Mouse (Mus musculus) olfactory bulb, adult 2 months (tissue): ENCODE data around the gene 3100002H09Rik. TPM values are rescaled to one million over a fixed set of nuclear protein-coding genes. Genes with fewer than 3 reads are reported as not detected.

Experiments
- H3K27ac ChIP-seq: fragments of 200-500 bp; 2 replicates; pipeline ENCODE4 v1.5.1; 2012; ENCODE audit warnings: low read depth, low read length; ENCODE audit not compliant: insufficient read depth
- H3K4me1 ChIP-seq: fragments of 200-500 bp; 2 replicates; pipeline ENCODE4 v1.6.1; 2012; ENCODE audit warnings: low read length; ENCODE audit not compliant: control insufficient read depth, insufficient read depth
- H3K4me3 ChIP-seq: fragments of 200-500 bp; 2 replicates; pipeline ENCODE4 v1.5.1; 2012; ENCODE audit warnings: mild to moderate bottlenecking, low read depth, low read length, moderate library complexity; ENCODE audit not compliant: insufficient read depth
- CTCF ChIP-seq: fragments of 200-500 bp; IDR thresholded peaks from 2 replicates; pipeline ENCODE4 v1.5.1; 2012; ENCODE audit warnings: low read depth, mild to moderate bottlenecking, low read length, moderate library complexity; ENCODE audit not compliant: insufficient read depth
- POLR2A ChIP-seq: fragments of 200-500 bp; IDR thresholded peaks from 2 replicates; pipeline ENCODE4 v1.6.1; 2012; ENCODE audit warnings: mild to moderate bottlenecking, low read depth, low read length, moderate library complexity; ENCODE audit not compliant: insufficient read depth
- WGBS: fragments of 180-500 bp; shearing (Covaris S2); methylation state at CpG from one replicate; pipeline ENCODE4 v1.1.7; 2018; 5-methylcytosine and 5-hydroxymethylcytosine counted together
- polyA plus RNA-seq: library from polyadenylated mRNA; stranded (reverse); fragments of >200 nt; gene quantifications from 2 replicates; pipeline ENCODE4 v1.2.4, GENCODE M21; 2012; ENCODE audit warnings: low replicate concordance; ENCODE audit not compliant: missing spikeins, insufficient read depth, insufficient read length

Gene 3100002H09Rik
- polyA plus RNA-seq, 1 experiment = not detected

- Histone ChIP-seq H3K4me3 (no peak overlapping the region), H3K4me1 (no peaks in the 10 kb centered on the region), H3K27ac (no peak overlapping the region)
- 55% methylated on average over 8 of the region's 8 CpGs for WGBS
- TF ChIP-seq POLR2A (no peak), CTCF (no peak)
Measured at GRCm38 (mm10) chr4:124646591-124646990, 36.0 kb upstream of the 3100002H09Rik start.

DNA sequence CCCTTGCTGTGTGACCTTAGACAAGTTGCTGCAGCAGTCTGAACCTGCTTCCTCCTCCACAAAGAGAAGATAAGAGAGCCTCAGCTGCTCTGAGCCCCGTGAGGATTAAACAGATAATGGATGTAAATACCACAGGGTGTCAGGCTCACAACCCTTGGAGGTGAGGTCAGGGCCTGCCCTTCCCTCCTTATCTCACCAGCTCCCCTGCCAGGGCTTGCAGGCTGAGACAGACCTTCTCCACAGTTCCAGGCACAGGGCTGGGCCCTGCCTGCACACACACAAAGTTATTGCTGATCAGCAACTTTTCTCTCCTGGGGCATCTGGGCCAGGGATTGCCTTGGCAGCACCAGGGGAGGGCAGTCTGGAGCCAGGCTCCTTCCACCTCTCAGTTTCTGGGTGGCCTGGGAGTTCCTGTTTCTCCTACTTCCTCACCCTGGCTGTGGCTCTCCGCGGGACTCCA lies 34.4 kb upstream of the 3100002H09Rik start:
- TF ChIP-seq CTCF = no peak
- no peak for TF ChIP-seq POLR2A
- Histone ChIP-seq H3K4me1 (no peaks in the 10 kb centered on the region), H3K4me3 (no peak overlapping the region), H3K27ac (no peak overlapping the region)
- 65% methylated on average over 3 of the region's 3 CpGs for WGBS

DNA sequence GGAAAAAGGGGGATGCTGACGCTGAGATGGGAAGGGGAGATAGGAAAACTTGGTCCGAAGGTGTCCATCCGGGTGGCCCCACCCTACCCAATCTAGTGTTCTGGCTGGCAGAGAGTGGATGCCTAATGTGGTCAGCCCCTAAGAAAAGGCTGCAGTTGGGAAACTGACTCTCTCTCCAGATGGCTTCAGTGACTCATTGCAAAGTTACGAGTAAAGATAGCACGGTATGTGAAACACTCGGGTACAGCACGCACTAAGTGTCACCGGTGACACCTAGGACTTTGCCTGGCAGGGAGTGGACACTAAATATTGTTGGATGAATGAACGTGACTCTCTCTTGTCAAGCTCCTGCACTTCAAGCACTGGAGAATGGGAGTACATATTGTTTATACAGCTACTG lies 33.3 kb upstream of the 3100002H09Rik start:
- WGBS = 85% methylated on average over 9 of the region's 9 CpGs
- H3K4me3 ChIP-seq = no peak overlapping the region
- 0 out of 2 replicates have a peak, but pooled peaks cover 4% of the 10 kb centered on the region for H3K4me1 ChIP-seq
- H3K27ac ChIP-seq = no peak overlapping the region
- TF ChIP-seq POLR2A (no peak), CTCF (no peak)

GRCm38 (mm10) chr4:124639715-124640114 lies 29.1 kb upstream of the 3100002H09Rik start:
- 0 out of 2 replicates have a peak, but pooled peaks cover 4% of the 10 kb centered on the region for H3K4me1 ChIP-seq
- TF ChIP-seq POLR2A (no peak), CTCF (no peak)
- 38% methylated on average over 12 of the region's 12 CpGs for WGBS
- H3K4me3 ChIP-seq = no peak overlapping the region
- no peak overlapping the region for H3K27ac ChIP-seq

DNA sequence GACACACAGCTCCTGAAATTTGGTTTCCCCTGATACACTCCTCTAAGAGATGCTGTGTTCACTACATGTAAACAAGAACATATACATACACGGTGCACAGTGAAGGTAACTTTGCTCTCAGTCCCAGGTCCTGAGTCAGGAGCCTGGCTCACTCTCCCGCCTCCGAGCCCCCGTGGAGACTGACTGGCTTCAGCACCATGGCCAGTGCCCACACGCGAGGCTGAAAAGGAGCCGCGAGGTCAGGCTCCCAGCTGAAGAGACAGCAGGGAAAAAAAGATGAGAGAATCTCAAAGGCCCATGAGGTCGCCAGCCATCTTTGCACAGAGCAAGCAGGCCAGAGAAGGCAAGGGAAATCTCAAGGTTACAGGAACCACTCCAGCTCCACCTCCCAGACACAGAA lies 22.7 kb upstream of the 3100002H09Rik start:
- H3K4me1 ChIP-seq = no peaks in the 10 kb centered on the region
- no peak overlapping the region for H3K4me3 ChIP-seq
- no peak for TF ChIP-seq CTCF
- no peak for TF ChIP-seq POLR2A
- 48% methylated on average over 9 of the region's 9 CpGs for WGBS
- no peak overlapping the region for H3K27ac ChIP-seq

DNA sequence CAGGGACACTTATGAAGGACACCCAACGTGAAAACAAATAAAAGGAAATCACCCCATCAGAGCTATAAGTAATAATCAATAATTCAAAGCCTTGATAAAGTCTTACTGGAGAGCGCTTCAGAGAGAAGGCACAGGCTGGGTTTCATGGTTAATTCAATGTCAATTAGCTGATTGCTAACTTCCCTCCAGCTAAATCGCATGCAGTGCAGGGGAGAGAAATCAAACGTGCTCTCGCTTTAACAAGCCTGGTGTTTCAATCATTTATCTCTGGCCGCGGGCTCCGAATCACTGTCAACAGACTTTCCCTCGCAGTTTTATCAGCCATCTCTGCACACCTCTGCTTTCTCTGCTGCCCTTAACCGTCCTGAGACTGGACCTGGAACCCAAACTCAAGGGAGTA lies 22.3 kb upstream of the 3100002H09Rik start:
- TF ChIP-seq POLR2A = no peak
- no peak for TF ChIP-seq CTCF
- no peak overlapping the region for H3K4me3 ChIP-seq
- H3K4me1 ChIP-seq = no peaks in the 10 kb centered on the region
- WGBS = 82% methylated on average over 10 of the region's 10 CpGs
- no peak overlapping the region for H3K27ac ChIP-seq

- Histone ChIP-seq H3K27ac (no peak overlapping the region), H3K4me3 (no peak overlapping the region), H3K4me1 (peaks cover 2% of the 10 kb centered on the region; the same call in 1 of the 2 replicates)
- WGBS = 81% methylated on average over 4 of the region's 4 CpGs
- TF ChIP-seq POLR2A (no peak), CTCF (no peak)
Measured at GRCm38 (mm10) chr4:124631456-124631855, 20.9 kb upstream of the 3100002H09Rik start.

DNA sequence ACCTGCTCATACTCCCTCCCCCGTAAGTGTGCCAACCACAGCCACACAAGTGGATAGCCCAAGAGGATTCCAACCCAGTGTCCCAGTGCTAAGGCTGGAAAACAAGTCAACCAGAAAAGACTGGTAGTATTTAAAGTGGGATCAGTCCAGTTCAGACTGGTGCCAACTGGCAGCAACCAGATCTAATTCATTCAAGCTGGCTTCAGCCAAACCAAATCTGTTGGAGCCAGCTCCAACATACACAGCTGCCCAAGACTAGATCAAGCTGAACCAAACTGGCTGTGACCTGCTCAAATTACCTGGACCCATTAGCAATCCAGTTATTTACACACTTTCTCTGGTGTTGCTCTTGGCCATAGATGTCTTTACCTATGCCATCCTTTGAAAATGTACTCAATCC lies 16.2 kb upstream of the 3100002H09Rik start:
- H3K4me1 ChIP-seq = peaks cover 18% of the 10 kb centered on the region
- WGBS = 89% methylated on average over 1 of the region's 1 CpGs
- no peak overlapping the region for H3K27ac ChIP-seq
- TF ChIP-seq CTCF (no peak), POLR2A (no peak)
- H3K4me3 ChIP-seq = no peak overlapping the region

- no peak for TF ChIP-seq CTCF
- no peak for TF ChIP-seq POLR2A
- no peak overlapping the region for H3K4me3 ChIP-seq
- no peak overlapping the region for H3K27ac ChIP-seq
- WGBS = 63% methylated on average over 7 of the region's 7 CpGs
- H3K4me1 ChIP-seq = peaks cover 23% of the 10 kb centered on the region
Measured at GRCm38 (mm10) chr4:124624111-124624581, 13.5 kb upstream of the 3100002H09Rik start.

DNA sequence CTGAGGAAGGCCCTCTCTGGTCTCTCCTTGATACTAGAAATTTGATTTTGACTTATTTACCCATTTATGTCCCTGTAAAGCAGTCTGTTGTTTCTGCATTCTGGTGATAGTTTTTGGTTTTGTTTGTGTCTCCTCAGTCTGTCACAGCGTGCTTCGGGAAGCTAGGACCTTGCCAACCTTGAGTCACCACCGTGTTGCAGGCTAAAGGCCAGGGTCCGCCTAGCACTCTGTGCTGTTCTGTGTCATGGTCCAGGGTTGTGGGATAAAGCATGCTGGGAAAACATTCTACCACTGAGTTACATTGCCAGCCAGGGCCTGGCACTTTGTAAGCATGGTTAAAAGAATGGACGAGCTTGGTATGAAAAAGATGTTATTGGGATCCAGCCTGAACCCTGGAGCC lies 12.0 kb upstream of the 3100002H09Rik start:
- WGBS = 77% methylated on average over 5 of the region's 5 CpGs
- no peak for TF ChIP-seq CTCF
- TF ChIP-seq POLR2A = no peak

More for the DNA sequence above, 12.0 kb upstream of the 3100002H09Rik start:
- Histone ChIP-seq H3K4me1 (peaks cover 23% of the 10 kb centered on the region), H3K27ac (no peak overlapping the region), H3K4me3 (no peak overlapping the region)
